Mouse (Mus musculus): ENCODE data around the gene Map4k1.

GRCm38 (mm10) chr7:28971770-28972269 is 10.0 kb upstream of the Map4k1 start:
- TF ChIP-seq CTCF (IDR thresholded peaks at IDR 0.05; ENCODE audit: low read depth): no peak
- TF ChIP-seq EP300 (IDR thresholded peaks at IDR 0.05; ENCODE audit: low read depth): no peak

Data from heart, postnatal 0 days (tissue).